Mouse (Mus musculus) neural tube, embryonic 14.5 days (tissue): ENCODE data around the gene Nccrp1. TPM values are rescaled to one million over a fixed set of nuclear protein-coding genes. Genes with fewer than 3 reads are reported as not detected.
"Not testable (repeated sequence)": the region's sequence is repeated elsewhere in the genome, so short reads cannot be mapped to it uniquely, and the experiment has no call there.

Experiments
- ATAC-seq: fragments of 200-750 bp; cut with Nextera tagmentation; 2 replicates; pipeline ENCODE4 v1.8.0; 2017; ENCODE audit warnings: low read depth, mild to moderate bottlenecking, moderate TSS enrichment, moderate library complexity
- H3K27ac ChIP-seq: fragments of 300-500 bp; sonication (generic); 2 replicates; pipeline ENCODE4 v1.5.1; 2014; ENCODE audit warnings: low read depth, mild to moderate bottlenecking, control low read depth, low read length, moderate library complexity, mixed read lengths
- H3K27me3 ChIP-seq: fragments of 300-500 bp; sonication (generic); 2 replicates; pipeline ENCODE4 v1.6.1; 2014; ENCODE audit warnings: low read length; ENCODE audit not compliant: control insufficient read depth, insufficient read depth
- H3K36me3 ChIP-seq: fragments of 300-500 bp; sonication (generic); 2 replicates; pipeline ENCODE4 v1.6.1; 2014; ENCODE audit warnings: low read length, mixed read lengths; ENCODE audit not compliant: control insufficient read depth, insufficient read depth
- H3K4me1 ChIP-seq: fragments of 300-500 bp; sonication (generic); 2 replicates; pipeline ENCODE4 v1.6.1; 2014; ENCODE audit warnings: low read length; ENCODE audit not compliant: control insufficient read depth, insufficient read depth
- H3K4me2 ChIP-seq: fragments of 300-500 bp; sonication (generic); 2 replicates; pipeline ENCODE4 v1.6.1; 2014; ENCODE audit warnings: mild to moderate bottlenecking, low read depth, low read length, control low read depth
- H3K4me3 ChIP-seq: fragments of 300-500 bp; sonication (generic); 2 replicates; pipeline ENCODE4 v1.5.1; 2014; ENCODE audit warnings: low read depth, low read length, control low read depth, mixed read lengths
- H3K9ac ChIP-seq: fragments of 300-500 bp; sonication (generic); replicated peaks from 2 replicates; pipeline ENCODE4 v1.6.1; 2014; ENCODE audit warnings: low read depth, mild to moderate bottlenecking, control low read depth, low read length, mixed read lengths
- H3K9me3 ChIP-seq: fragments of 300-500 bp; sonication (generic); 2 replicates; pipeline ENCODE4 v1.6.1; 2016; ENCODE audit warnings: low read length; ENCODE audit not compliant: control insufficient read depth
- WGBS: fragments of 180-500 bp; shearing (Covaris S2); extraction: QIAGEN DNeasy Blood & Tissue Kit; methylation state at CpG from one replicate; pipeline ENCODE4 v1.1.7; 2014; 5-methylcytosine and 5-hydroxymethylcytosine counted together
- microRNA-seq: library from miRNA; unstranded; fragments of <30 nt; microRNA quantifications from one replicate; pipeline ENCODE4, GENCODE M21; 2016
- polyA plus RNA-seq: library from polyadenylated mRNA; unstranded; fragments of >200 nt; fragmentation: Nextera tagmentation; extraction: Ambion mirVana; gene quantifications from 2 replicates; pipeline ENCODE4 v1.2.1, GENCODE M21; 2014

The Nccrp1 gene
- polyA plus RNA-seq, 1 experiment from 2014 or later: 0.17 TPM

DNA sequence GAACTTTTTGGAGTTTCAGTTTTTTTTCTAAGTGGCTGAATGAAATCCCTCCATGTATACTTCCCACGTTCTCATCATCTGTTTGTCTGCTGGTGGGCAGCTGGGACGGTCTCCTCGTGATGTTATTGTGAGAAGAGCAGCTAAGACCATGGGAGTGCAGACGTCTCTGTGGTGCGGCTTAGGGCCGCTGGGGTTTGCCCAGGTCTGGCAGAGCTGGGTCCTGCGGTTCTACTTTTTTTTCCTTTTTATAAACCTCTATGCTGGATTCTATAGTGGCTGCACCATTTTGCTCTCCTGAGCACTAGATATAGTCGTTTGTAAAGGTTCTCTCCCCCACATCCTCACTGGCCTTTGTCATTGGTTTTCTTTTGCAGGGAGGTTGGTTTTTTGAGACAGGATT, 35.6 kb downstream of the Nccrp1 start:
- H3K9ac ChIP-seq: no peak overlapping the region
- H3K4me3 ChIP-seq: no peak overlapping the region
- no peak for ATAC-seq
- no peaks in the 10 kb centered on the region for H3K9me3 ChIP-seq
- no peak overlapping the region for H3K27ac ChIP-seq
- no peaks in the 10 kb centered on the region for H3K27me3 ChIP-seq
- no peak overlapping the region for H3K4me2 ChIP-seq
- 74% methylated on average over 8 of the region's 8 CpGs for WGBS
- H3K4me1 ChIP-seq: no peaks in the 10 kb centered on the region
- H3K36me3 ChIP-seq: no peaks in the 10 kb centered on the region

- not testable (repeated sequence) for ATAC-seq
Observed at GRCm38 (mm10) chr7:28510405-28510974, 36.6 kb downstream of the Nccrp1 start, which contains the start of gene Ifnl2. Ifnl2 (minus strand) TSS chr7:28510455.

DNA sequence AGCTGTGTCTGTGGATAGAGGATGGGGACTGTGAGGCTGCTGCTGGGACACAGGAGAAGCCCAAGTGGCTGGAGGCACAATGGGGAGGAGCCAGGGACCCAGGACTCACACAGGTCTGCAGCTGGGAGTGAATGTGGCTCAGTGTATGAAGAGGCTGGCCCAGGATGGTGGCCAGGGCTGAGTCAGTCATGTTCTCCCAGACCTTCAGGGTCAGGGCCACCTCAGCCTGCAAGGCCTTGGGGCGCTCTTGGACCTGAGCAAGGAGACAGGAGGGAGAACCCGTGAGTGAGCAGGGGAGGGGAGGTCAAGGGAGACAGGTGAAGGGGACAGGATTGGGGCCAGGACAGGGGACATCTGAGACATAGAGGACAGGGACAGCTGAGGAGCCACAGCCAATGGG, 37.9 kb downstream of the Nccrp1 start:
- not testable (repeated sequence) for H3K27ac ChIP-seq, ATAC-seq, H3K4me3 ChIP-seq, H3K27me3 ChIP-seq, H3K9ac ChIP-seq, H3K4me2 ChIP-seq, H3K36me3 ChIP-seq, H3K9me3 ChIP-seq, H3K4me1 ChIP-seq
- WGBS: 100% methylated on average over 1 of the region's 2 CpGs

More at GRCm38 (mm10) chr7:28510405-28510974, 36.6 kb downstream of the Nccrp1 start, which contains the start of gene Ifnl2:
- H3K4me1 ChIP-seq, H3K4me2 ChIP-seq, H3K4me3 ChIP-seq, H3K27me3 ChIP-seq, H3K27ac ChIP-seq, H3K9ac ChIP-seq, H3K36me3 ChIP-seq, H3K9me3 ChIP-seq: not testable (repeated sequence)
- WGBS: 59% methylated on average over 8 of the region's 8 CpGs

GRCm38 (mm10) chr7:28505585-28505984, 41.5 kb downstream of the Nccrp1 start:
- H3K9ac ChIP-seq: no peak overlapping the region
- H3K27me3 ChIP-seq: no peaks in the 10 kb centered on the region
- H3K4me3 ChIP-seq: no peak overlapping the region
- H3K4me1 ChIP-seq: no peaks in the 10 kb centered on the region
- H3K9me3 ChIP-seq: no peaks in the 10 kb centered on the region
- H3K27ac ChIP-seq: no peak overlapping the region
- WGBS: 9% methylated on average over 5 of the region's 5 CpGs
- ATAC-seq: no peak
- H3K4me2 ChIP-seq: no peak overlapping the region
- no peaks in the 10 kb centered on the region for H3K36me3 ChIP-seq

GRCm38 (mm10) chr7:28495426-28495825, 51.6 kb downstream of the Nccrp1 start:
- Histone ChIP-seq H3K9me3 (no peaks in the 10 kb centered on the region), H3K9ac (no peak overlapping the region), H3K27ac (no peak overlapping the region), H3K4me3 (no peak overlapping the region), H3K4me1 (no peaks in the 10 kb centered on the region), H3K4me2 (no peak overlapping the region), H3K27me3 (no peaks in the 10 kb centered on the region), H3K36me3 (no peaks in the 10 kb centered on the region)
- 51% methylated on average over 11 of the region's 11 CpGs for WGBS
- ATAC-seq: no peak; the same call in 1 of the 2 replicates

Small RNAs within 50 kb of the gene (microRNA-seq; reads per million reads assigned to microRNA genes)
- gene Mir7049: not detected

Other genes starting within 250 kb of the Nccrp1 start
- gene Dll3, start 245.0 kb downstream of the Nccrp1 start, polyA plus RNA-seq: 21.2 and 21.8 TPM in 2 replicates
- gene Timm50, start 235.2 kb downstream of the Nccrp1 start, polyA plus RNA-seq: 132 and 139 TPM in 2 replicates
- gene Supt5, start 208.5 kb downstream of the Nccrp1 start, polyA plus RNA-seq: 77.1 and 87.1 TPM in 2 replicates
- gene Rps16, start 196.6 kb downstream of the Nccrp1 start, polyA plus RNA-seq: 498 and 551 TPM in 2 replicates
- 15.9 and 23.5 TPM in 2 replicates for gene Plekhg2, start 174.7 kb downstream of the Nccrp1 start, polyA plus RNA-seq
- 2.6 and 3.7 TPM in 2 replicates for gene Zfp36, start 167.0 kb downstream of the Nccrp1 start, polyA plus RNA-seq
- gene Med29, start 154.5 kb downstream of the Nccrp1 start, polyA plus RNA-seq: 38.3 and 42.2 TPM in 2 replicates
- gene Paf1, start 154.3 kb downstream of the Nccrp1 start, polyA plus RNA-seq: 81.9 and 87.2 TPM in 2 replicates
- 1.8 and 3.9 TPM in 2 replicates for gene Gmfg, start 109.8 kb downstream of the Nccrp1 start, polyA plus RNA-seq
- gene Lrfn1, start 95.3 kb downstream of the Nccrp1 start, polyA plus RNA-seq: 18.8 and 23.4 TPM in 2 replicates
- not detected in 2 replicates for gene Ifnl2, start 36.8 kb downstream of the Nccrp1 start, polyA plus RNA-seq
- not detected in 2 replicates for gene Ifnl3, start 24.4 kb downstream of the Nccrp1 start, polyA plus RNA-seq
- not detected in 2 replicates for gene Sycn, start 6.4 kb downstream of the Nccrp1 start, polyA plus RNA-seq
- 24.3 and 25.1 TPM in 2 replicates for gene Samd4b, start 50.9 kb upstream of the Nccrp1 start, polyA plus RNA-seq
- gene Pak4, start 50.9 kb upstream of the Nccrp1 start, polyA plus RNA-seq: 10.6 and 15.5 TPM in 2 replicates
- gene Acp7, start 84.1 kb upstream of the Nccrp1 start, polyA plus RNA-seq: 0.19 TPM in 1 of 2 replicates, not detected in the other
- gene Fbxo27, start 145.6 kb upstream of the Nccrp1 start, polyA plus RNA-seq: 6.7 and 11.8 TPM in 2 replicates
- 2.4 TPM in 2 replicates for gene Fbxo17, start 169.6 kb upstream of the Nccrp1 start, polyA plus RNA-seq
- gene Mrps12, start 194.6 kb upstream of the Nccrp1 start, polyA plus RNA-seq: 109 and 126 TPM in 2 replicates
- 19.3 and 19.9 TPM in 2 replicates for gene Sars2, start 194.7 kb upstream of the Nccrp1 start, polyA plus RNA-seq
- 0.79 and 0.81 TPM in 2 replicates for gene Ccer2, start 208.9 kb upstream of the Nccrp1 start, polyA plus RNA-seq
- 97.2 and 110 TPM in 2 replicates for gene Sirt2, start 219.5 kb upstream of the Nccrp1 start, polyA plus RNA-seq
- 67.0 and 77.8 TPM in 2 replicates for gene Nfkbib, start 220.3 kb upstream of the Nccrp1 start, polyA plus RNA-seq
- 1.6 TPM in 2 replicates for gene Rinl, start 241.7 kb upstream of the Nccrp1 start, polyA plus RNA-seq